Mouse (Mus musculus): ENCODE data around the gene Nrarp.
A peak's percentile ranks its signal among the peaks of the same experiment; 100 is the strongest.

DNA sequence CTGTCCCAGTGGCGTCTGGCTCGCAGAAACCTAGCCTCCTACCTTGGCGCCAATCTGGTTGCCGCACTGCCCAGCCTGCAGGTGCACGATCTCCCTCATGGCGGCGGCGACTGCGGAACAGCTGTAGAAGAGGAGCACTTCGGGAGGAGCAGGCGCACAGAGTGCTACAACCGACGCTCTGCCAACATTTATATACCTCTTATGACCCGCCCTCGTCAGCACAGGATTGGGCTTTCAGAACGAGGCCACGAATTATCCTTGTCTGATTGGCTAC lies 43.9 kb downstream of the Nrarp start, which contains the start of gene Tubb4b:
- TF ChIP-seq CTCF (IDR thresholded peaks at IDR 0.05; ENCODE audit: low read depth, low read length) (no peak), POLR2A (IDR thresholded peaks at IDR 0.05; ENCODE audit: borderline replicate concordance, low read depth, low read length) (peak; percentile 94; the same call in 1 of the 2 replicates)
